Mouse (Mus musculus) myocyte (in vitro differentiated cells): ENCODE results near the gene Ccr10. TPM values are rescaled to one million over a fixed set of nuclear protein-coding genes. Genes with fewer than 3 reads are reported as not detected.
A peak's percentile ranks its signal among the peaks of the same experiment; 100 is the strongest.

Experiments
- H3K27me3 ChIP-seq: one replicate; pipeline ENCODE4 v1.6.1; 2011; ENCODE audit not compliant: control insufficient read depth, insufficient read depth, insufficient read length
- H3K36me3 ChIP-seq: one replicate; pipeline ENCODE4 v1.6.1; 2011; ENCODE audit not compliant: control insufficient read depth, insufficient read depth
- H3K4me2 ChIP-seq: one replicate; pipeline ENCODE4 v1.6.1; 2011; ENCODE audit warnings: low read depth, control low read depth
- H3K4me3 ChIP-seq: one replicate; pipeline ENCODE4 v1.5.1; 2011; ENCODE audit warnings: mild to moderate bottlenecking, control low read depth, moderate library complexity
- H3K79me2 ChIP-seq: one replicate; pipeline ENCODE4 v1.6.1; 2011; ENCODE audit not compliant: control insufficient read depth, insufficient read depth
- H3ac ChIP-seq: one replicate; pipeline ENCODE4 v1.6.1; 2011; ENCODE audit not compliant: control insufficient read depth, insufficient read length
- CEBPB ChIP-seq: IDR thresholded peaks from 2 replicates; pipeline ENCODE4 v1.6.1; 2011; ENCODE audit warnings: mild to moderate bottlenecking, moderate library complexity; ENCODE audit not compliant: poor library complexity, insufficient read depth, severe bottlenecking
- E2F4 ChIP-seq: IDR thresholded peaks from one replicate; pipeline ENCODE4 v1.6.1; 2011; ENCODE audit warnings: mild to moderate bottlenecking, control low read depth, moderate library complexity; ENCODE audit not compliant: insufficient read depth
- MAX ChIP-seq: IDR thresholded peaks from one replicate; pipeline ENCODE4 v1.6.1; 2011; ENCODE audit warnings: low read depth, mild to moderate bottlenecking, control low read depth
- MYOD1 ChIP-seq, 3 experiments: IDR thresholded peaks; one replicate each; pipeline ENCODE4 v1.6.1; 2011; ENCODE audit warnings: control low read depth in 2 of 3, low read depth in 2 of 3, mild to moderate bottlenecking in 2 of 3, moderate library complexity in 1 of 3; ENCODE audit not compliant: insufficient read length in 2 of 3, control insufficient read depth in 1 of 3
- MYOG ChIP-seq, 3 experiments: IDR thresholded peaks; one replicate each; pipeline ENCODE4 v1.6.1; 2011; ENCODE audit warnings: control low read depth in 2 of 3, low read depth in 2 of 3, mild to moderate bottlenecking in 2 of 3; ENCODE audit not compliant: insufficient read length in 2 of 3, control insufficient read depth in 1 of 3, insufficient read depth in 1 of 3
- POLR2A ChIP-seq: IDR thresholded peaks from one replicate; pipeline ENCODE4 v1.6.1; 2011; ENCODE audit warnings: low read depth, mild to moderate bottlenecking, control low read depth, moderate library complexity; ENCODE audit not compliant: insufficient read length
- POLR2AphosphoS2 ChIP-seq: IDR thresholded peaks from one replicate; pipeline ENCODE4 v1.6.1; 2011; ENCODE audit warnings: low read depth, control low read depth; ENCODE audit not compliant: insufficient read length
- REST ChIP-seq: IDR thresholded peaks from one replicate; pipeline ENCODE4 v1.6.1; 2011; ENCODE audit warnings: mild to moderate bottlenecking, control low read depth, moderate library complexity; ENCODE audit not compliant: insufficient read depth, insufficient read length
- SRF ChIP-seq: IDR thresholded peaks from one replicate; pipeline ENCODE4 v1.6.1; 2011; ENCODE audit warnings: low read depth; ENCODE audit not compliant: control insufficient read depth, insufficient read length
- TCF12 ChIP-seq: IDR thresholded peaks from one replicate; pipeline ENCODE4 v1.6.1; 2011; ENCODE audit warnings: mild to moderate bottlenecking, control low read depth; ENCODE audit not compliant: poor library complexity, insufficient read depth, severe bottlenecking
- TCF3 ChIP-seq: IDR thresholded peaks from one replicate; pipeline ENCODE4 v1.6.1; 2011; ENCODE audit warnings: low read depth, control low read depth; ENCODE audit not compliant: insufficient read length
- USF1 ChIP-seq: IDR thresholded peaks from one replicate; pipeline ENCODE4 v1.6.1; 2011; ENCODE audit warnings: low read depth, mild to moderate bottlenecking, control low read depth, moderate library complexity
- polyA plus RNA-seq: library from polyadenylated mRNA; unstranded; fragments of >200 nt; fragmentation: generic; extraction: Trizol; gene quantifications from one replicate; pipeline ENCODE4 v1.2.1, GENCODE M21; 2012; ENCODE audit warnings: missing spikeins

Ccr10 gene
- 0.56 TPM for polyA plus RNA-seq

- H3ac ChIP-seq: no peak within 1 kb of the TSS
- peak within 1 kb of the TSS; percentile 99 for H3K4me3 ChIP-seq
- peak within 1 kb of the TSS; percentile 87 for H3K4me2 ChIP-seq
- no peaks in the 10 kb centered on the region for H3K27me3 ChIP-seq
- no peak for TF ChIP-seq E2F4
- TF ChIP-seq POLR2A: no peak
- TF ChIP-seq TCF12: no peak
- no peak for TF ChIP-seq MAX
- no peak for TF ChIP-seq MYOG (IDR thresholded peaks at IDR 0.05; ENCODE audit: control insufficient read depth in 1 of 3, insufficient read depth in 1 of 3, insufficient read length in 2 of 3, low read depth in 2 of 3)
- no peak for TF ChIP-seq REST
- no peak for TF ChIP-seq CEBPB
- TF ChIP-seq TCF3: no peak
- TF ChIP-seq POLR2AphosphoS2: no peak
- no peak for TF ChIP-seq MYOD1 (IDR thresholded peaks at IDR 0.05; ENCODE audit: control insufficient read depth in 1 of 3, insufficient read length in 2 of 3, low read depth in 2 of 3)
- TF ChIP-seq SRF: no peak
- TF ChIP-seq USF1: no peak
- H3K36me3 ChIP-seq: no peaks in the 10 kb centered on the region
- H3K79me2 ChIP-seq: peaks cover 7% of the 10 kb centered on the region
These were observed at the start of gene Ccr10 for GRCm38 (mm10) chr11:101174851-101175628. Gene Ccr10 (minus strand): TSS chr11:101175443.

GRCm38 (mm10) chr11:101224337-101224736, 49.1 kb upstream of the Ccr10 start:
- peak overlapping the region; percentile 64 for H3K4me2 ChIP-seq
- TF ChIP-seq TCF3 (no peak), USF1 (no peak), POLR2A (no peak)
- peaks cover 12% of the 10 kb centered on the region for H3K79me2 ChIP-seq
- no peak overlapping the region for H3K4me3 ChIP-seq
- H3K27me3 ChIP-seq: no peaks in the 10 kb centered on the region
- H3K36me3 ChIP-seq: no peaks in the 10 kb centered on the region
- no peak overlapping the region for H3ac ChIP-seq

- Histone ChIP-seq H3ac (no peak overlapping the region), H3K27me3 (no peaks in the 10 kb centered on the region), H3K4me3 (no peak overlapping the region), H3K36me3 (no peaks in the 10 kb centered on the region), H3K4me2 (peak overlapping the region; percentile 46), H3K79me2 (peaks cover 12% of the 10 kb centered on the region)
- TF ChIP-seq REST: no peak
- no peak for TF ChIP-seq TCF12
- no peak for TF ChIP-seq E2F4
- no peak for TF ChIP-seq POLR2A
- no peak for TF ChIP-seq CEBPB
- peak in 1 of 3 experiments; percentile 11 for TF ChIP-seq MYOG (IDR thresholded peaks at IDR 0.05; ENCODE audit: control insufficient read depth in 1 of 3, insufficient read depth in 1 of 3, insufficient read length in 2 of 3, low read depth in 2 of 3)
- TF ChIP-seq USF1: no peak
- TF ChIP-seq MYOD1 (IDR thresholded peaks at IDR 0.05; ENCODE audit: control insufficient read depth in 1 of 3, insufficient read length in 2 of 3, low read depth in 2 of 3): peak in 2 of 3 experiments; percentile 76
These were observed 46.2 kb upstream of the Ccr10 start for GRCm38 (mm10) chr11:101221306-101221986.

GRCm38 (mm10) chr11:101220853-101221252, 45.6 kb upstream of the Ccr10 start:
- Histone ChIP-seq H3K27me3 (no peaks in the 10 kb centered on the region), H3K79me2 (peaks cover 12% of the 10 kb centered on the region), H3K4me3 (no peak overlapping the region), H3K36me3 (no peaks in the 10 kb centered on the region), H3K4me2 (peak overlapping the region; percentile 46), H3ac (no peak overlapping the region)
- no peak for TF ChIP-seq TCF12
- no peak for TF ChIP-seq CEBPB
- no peak for TF ChIP-seq E2F4
- TF ChIP-seq POLR2A: no peak
- TF ChIP-seq TCF3: no peak
- no peak for TF ChIP-seq REST

GRCm38 (mm10) chr11:101218436-101219055, 43.3 kb upstream of the Ccr10 start:
- Histone ChIP-seq H3ac (no peak overlapping the region), H3K36me3 (peaks cover 8% of the 10 kb centered on the region), H3K79me2 (peaks cover 8% of the 10 kb centered on the region), H3K4me3 (no peak overlapping the region), H3K27me3 (no peaks in the 10 kb centered on the region), H3K4me2 (no peak overlapping the region)
- TF ChIP-seq TCF12: no peak
- TF ChIP-seq USF1: no peak
- TF ChIP-seq POLR2A: no peak
